Mouse (Mus musculus) MEL (cell line): Measurements from ENCODE around the gene Mark2.

Source experiments
- CTCF ChIP-seq, 3 experiments: IDR thresholded peaks in 2 of 3; conservative IDR thresholded peaks in 1 of 3; 2 replicates each; pipeline ENCODE4 v1.5.1; 2011 to 2012; ENCODE audit warnings: low read length in 3 of 3, low read depth in 2 of 3, mild to moderate bottlenecking in 2 of 3, improper control_type of control experiment in 1 of 3, inconsistent platforms in 1 of 3, mixed read lengths in 1 of 3, moderate library complexity in 1 of 3; ENCODE audit not compliant: control insufficient read depth in 1 of 3, insufficient read depth in 1 of 3, poor library complexity in 1 of 3, severe bottlenecking in 1 of 3
- ELF1 ChIP-seq: IDR thresholded peaks from 2 replicates; pipeline ENCODE4 v1.6.1; 2014; ENCODE audit warnings: low read depth, mild to moderate bottlenecking, inconsistent platforms, low read length, improper control_type of control experiment, moderate library complexity
- GABPA ChIP-seq: IDR thresholded peaks from 2 replicates; pipeline ENCODE4 v1.6.1; 2012; ENCODE audit warnings: low read depth, mild to moderate bottlenecking, inconsistent platforms, low read length, improper control_type of control experiment, moderate library complexity
- MAX ChIP-seq: IDR thresholded peaks from 2 replicates; pipeline ENCODE4 v1.6.1; 2011; ENCODE audit warnings: low read length, improper control_type of control experiment
- MXI1 ChIP-seq: IDR thresholded peaks from 2 replicates; pipeline ENCODE4 v1.6.1; 2011; ENCODE audit warnings: mild to moderate bottlenecking, low read depth, low read length, improper control_type of control experiment
- NELFE ChIP-seq: IDR thresholded peaks from 2 replicates; pipeline ENCODE4 v1.6.1; 2011; ENCODE audit warnings: low read depth, low read length, improper control_type of control experiment
- NRF1 ChIP-seq: IDR thresholded peaks from 2 replicates; pipeline ENCODE4 v1.6.1; 2014; ENCODE audit warnings: low read depth, mild to moderate bottlenecking, inconsistent platforms, low read length, improper control_type of control experiment, moderate library complexity; ENCODE audit not compliant: poor library complexity, insufficient read depth, severe bottlenecking
- POLR2A ChIP-seq, 2 experiments: IDR thresholded peaks; 2 replicates each; pipeline ENCODE4 v1.6.1; 2011 to 2012; ENCODE audit warnings: low read length in 2 of 2, mild to moderate bottlenecking in 2 of 2, control low read depth in 1 of 2, improper control_type of control experiment in 1 of 2, low read depth in 1 of 2, moderate library complexity in 1 of 2; ENCODE audit not compliant: control insufficient read depth in 1 of 2, insufficient read depth in 1 of 2, poor library complexity in 1 of 2
- POLR2AphosphoS2 ChIP-seq: IDR thresholded peaks from 2 replicates; pipeline ENCODE4 v1.6.1; 2011; ENCODE audit warnings: low read length, improper control_type of control experiment
- SIN3A ChIP-seq: IDR thresholded peaks from 2 replicates; pipeline ENCODE4 v1.6.1; 2012; ENCODE audit warnings: low read length, improper control_type of control experiment, inconsistent platforms
- TAL1 ChIP-seq: IDR thresholded peaks from 2 replicates; pipeline ENCODE4 v1.6.1; 2012; ENCODE audit warnings: mild to moderate bottlenecking, inconsistent platforms, low read length, moderate library complexity, mixed read lengths
- USF1 ChIP-seq: IDR thresholded peaks from 2 replicates; pipeline ENCODE4 v1.6.1; 2014; ENCODE audit warnings: low read depth, mild to moderate bottlenecking, inconsistent platforms, low read length, improper control_type of control experiment, moderate library complexity
- ZKSCAN1 ChIP-seq: IDR thresholded peaks from 2 replicates; pipeline ENCODE4 v1.6.1; 2012; ENCODE audit warnings: low read depth, mild to moderate bottlenecking, inconsistent platforms, low read length, improper control_type of control experiment, moderate library complexity
- ZNF384 ChIP-seq: IDR thresholded peaks from 2 replicates; pipeline ENCODE4 v1.6.1; 2012; ENCODE audit warnings: low read depth, mild to moderate bottlenecking, inconsistent platforms, low read length, improper control_type of control experiment

GRCm38 (mm10) chr19:7313660-7314059 lies 28.0 kb downstream of the Mark2 start:
- TF ChIP-seq USF1 (no peak), NRF1 (no peak), GABPA (no peak), ZKSCAN1 (0 out of 2 replicates have a peak, but pooled peaks have one; percentile 53), SIN3A (peak; percentile 50; the same call in 1 of the 2 replicates), MXI1 (no peak), NELFE (no peak), ZNF384 (no peak), ELF1 (no peak), TAL1 (peak; percentile 61), CTCF (IDR thresholded peaks at IDR 0.05 in 2 of 3, conservative IDR thresholded peaks at IDR 0.05 in 1 of 3; ENCODE audit: control insufficient read depth in 1 of 3, insufficient read depth in 1 of 3, low read depth in 2 of 3, low read length in 3 of 3, poor library complexity in 1 of 3, severe bottlenecking in 1 of 3) (no peak), POLR2AphosphoS2 (no peak), MAX (no peak), POLR2A (IDR thresholded peaks at IDR 0.05; ENCODE audit: control insufficient read depth in 1 of 2, insufficient read depth in 1 of 2, low read depth in 1 of 2, low read length in 2 of 2, poor library complexity in 1 of 2) (no peak)
